Mouse (Mus musculus): ENCODE data around the gene Wipf2. TPM values are rescaled to one million over a fixed set of nuclear protein-coding genes. Genes with fewer than 3 reads are reported as not detected.
A peak's percentile ranks its signal among the peaks of the same experiment; 100 is the strongest.

The Wipf2 gene
- polyA plus RNA-seq, 1 experiment from 2014 or later: 5.2 TPM

- H3K9me3 ChIP-seq: no peaks in the 10 kb centered on the region
- peak overlapping the region; percentile 76 for H3K9ac ChIP-seq (replicated peaks)
- WGBS: 53% methylated on average over 11 of the region's 11 CpGs
Observed at GRCm38 (mm10) chr11:98837917-98838316, 25.5 kb upstream of the Wipf2 start.

DNA sequence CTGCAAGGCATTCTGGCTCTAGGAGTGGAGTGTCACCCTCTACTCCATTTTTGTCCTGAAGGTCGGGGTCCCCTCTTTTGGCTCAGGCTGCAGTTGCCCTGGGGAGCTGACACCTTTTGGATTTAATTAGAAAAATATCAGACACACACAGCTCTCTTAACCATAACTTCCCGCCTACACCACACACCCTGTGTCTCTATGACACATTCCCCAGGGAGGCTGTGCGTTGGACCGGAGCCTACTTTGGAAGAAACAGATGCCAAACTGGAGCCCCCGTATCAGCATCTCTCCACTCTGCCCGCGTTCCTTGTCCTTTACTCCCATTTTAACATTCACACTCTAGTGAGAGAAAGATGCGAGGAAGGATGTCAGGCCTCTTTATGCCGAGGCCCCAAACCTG, 24.9 kb upstream of the Wipf2 start:
- 76% methylated on average over 9 of the region's 9 CpGs for WGBS

More at GRCm38 (mm10) chr11:98837917-98838316, 25.5 kb upstream of the Wipf2 start:
- no peak overlapping the region for H3K27ac ChIP-seq
- peaks cover 20% of the 10 kb centered on the region for H3K36me3 ChIP-seq
- H3K4me3 ChIP-seq (replicated peaks): peak overlapping the region; percentile 58
- ATAC-seq: no peak
- peak overlapping the region; percentile 97 for H3K4me2 ChIP-seq (replicated peaks)
- peaks cover 18% of the 10 kb centered on the region for H3K27me3 ChIP-seq
- peaks cover 56% of the 10 kb centered on the region for H3K4me1 ChIP-seq (replicated peaks)

GRCm38 (mm10) chr11:98839402-98839801, 24.0 kb upstream of the Wipf2 start:
- ATAC-seq: no peak
- WGBS: 63% methylated on average over 6 of the region's 6 CpGs
- H3K4me2 ChIP-seq (replicated peaks): no peak overlapping the region
- peaks cover 18% of the 10 kb centered on the region for H3K27me3 ChIP-seq
- H3K4me1 ChIP-seq (replicated peaks): peaks cover 49% of the 10 kb centered on the region
- H3K9ac ChIP-seq (replicated peaks): no peak overlapping the region
- peaks cover 5% of the 10 kb centered on the region for H3K36me3 ChIP-seq
- no peak overlapping the region for H3K27ac ChIP-seq
- H3K4me3 ChIP-seq (replicated peaks): no peak overlapping the region
- H3K9me3 ChIP-seq: no peaks in the 10 kb centered on the region

More for the DNA sequence above, 24.9 kb upstream of the Wipf2 start:
- no peak for ATAC-seq
- Histone ChIP-seq H3K4me2 (replicated peaks) (peak overlapping the region; percentile 97; the same call in 1 of the 2 replicates), H3K9ac (replicated peaks) (no peak overlapping the region), H3K27me3 (peaks cover 18% of the 10 kb centered on the region), H3K4me1 (replicated peaks) (peaks cover 56% of the 10 kb centered on the region), H3K9me3 (no peaks in the 10 kb centered on the region), H3K27ac (no peak overlapping the region), H3K4me3 (replicated peaks) (no peak overlapping the region), H3K36me3 (peaks cover 14% of the 10 kb centered on the region)

DNA sequence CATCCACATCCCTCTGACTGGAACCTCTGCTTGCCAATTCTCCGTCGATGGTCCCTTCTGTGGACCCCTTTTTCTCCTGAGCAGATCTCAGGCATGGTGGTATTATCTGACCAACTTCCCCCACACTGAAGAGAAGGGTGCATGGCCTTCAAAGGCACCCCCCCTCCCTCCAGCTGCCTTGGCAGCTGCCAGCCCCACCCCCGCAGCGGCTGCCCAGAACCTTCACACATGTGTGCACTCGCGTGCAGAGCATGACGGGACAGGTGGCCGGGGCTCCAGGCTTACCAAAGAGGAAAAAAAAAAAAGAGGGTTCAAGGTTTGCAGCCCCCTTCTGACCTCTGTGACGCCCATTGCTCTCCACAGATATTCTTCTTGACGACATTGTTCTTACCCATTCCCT, 23.5 kb upstream of the Wipf2 start:
- no peak overlapping the region for H3K4me2 ChIP-seq (replicated peaks)
- H3K4me3 ChIP-seq (replicated peaks): no peak overlapping the region
- 0 out of 2 replicates have a peak, but pooled peaks cover under 1% of the 10 kb centered on the region for H3K36me3 ChIP-seq
- no peak overlapping the region for H3K27ac ChIP-seq
- no peaks in the 10 kb centered on the region for H3K9me3 ChIP-seq
- ATAC-seq: no peak
- 60% methylated on average over 10 of the region's 10 CpGs for WGBS
- H3K9ac ChIP-seq (replicated peaks): no peak overlapping the region
- H3K4me1 ChIP-seq (replicated peaks): peaks cover 44% of the 10 kb centered on the region
- peaks cover 18% of the 10 kb centered on the region for H3K27me3 ChIP-seq

DNA sequence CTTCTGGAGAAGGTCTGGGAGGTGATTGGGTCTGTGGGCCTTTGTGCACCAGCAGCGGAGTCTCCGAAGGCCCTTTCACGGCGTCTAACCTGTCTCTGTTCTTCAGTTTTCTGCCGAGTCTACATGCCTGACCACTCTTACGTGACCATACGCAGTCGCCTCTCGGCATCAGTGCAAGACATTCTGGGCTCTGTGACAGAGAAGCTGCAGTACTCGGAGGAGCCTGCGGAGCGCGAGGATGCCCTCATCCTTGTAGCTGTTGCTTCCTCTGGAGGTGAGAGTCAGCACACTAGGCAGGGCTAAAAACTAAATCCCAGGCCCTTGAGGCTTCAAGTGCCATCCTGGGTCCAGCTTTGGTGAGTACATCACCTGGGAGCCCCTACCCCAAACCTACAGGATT, 17.4 kb upstream of the Wipf2 start:
- WGBS: 53% methylated on average over 13 of the region's 13 CpGs
- Histone ChIP-seq H3K4me1 (replicated peaks) (peaks cover 21% of the 10 kb centered on the region), H3K9me3 (no peaks in the 10 kb centered on the region), H3K27ac (no peak overlapping the region), H3K4me2 (replicated peaks) (no peak overlapping the region), H3K9ac (replicated peaks) (no peak overlapping the region), H3K4me3 (replicated peaks) (no peak overlapping the region), H3K27me3 (0 out of 2 replicates have a peak, but pooled peaks cover 9% of the 10 kb centered on the region), H3K36me3 (0 out of 2 replicates have a peak, but pooled peaks cover 5% of the 10 kb centered on the region)
- ATAC-seq: no peak

DNA sequence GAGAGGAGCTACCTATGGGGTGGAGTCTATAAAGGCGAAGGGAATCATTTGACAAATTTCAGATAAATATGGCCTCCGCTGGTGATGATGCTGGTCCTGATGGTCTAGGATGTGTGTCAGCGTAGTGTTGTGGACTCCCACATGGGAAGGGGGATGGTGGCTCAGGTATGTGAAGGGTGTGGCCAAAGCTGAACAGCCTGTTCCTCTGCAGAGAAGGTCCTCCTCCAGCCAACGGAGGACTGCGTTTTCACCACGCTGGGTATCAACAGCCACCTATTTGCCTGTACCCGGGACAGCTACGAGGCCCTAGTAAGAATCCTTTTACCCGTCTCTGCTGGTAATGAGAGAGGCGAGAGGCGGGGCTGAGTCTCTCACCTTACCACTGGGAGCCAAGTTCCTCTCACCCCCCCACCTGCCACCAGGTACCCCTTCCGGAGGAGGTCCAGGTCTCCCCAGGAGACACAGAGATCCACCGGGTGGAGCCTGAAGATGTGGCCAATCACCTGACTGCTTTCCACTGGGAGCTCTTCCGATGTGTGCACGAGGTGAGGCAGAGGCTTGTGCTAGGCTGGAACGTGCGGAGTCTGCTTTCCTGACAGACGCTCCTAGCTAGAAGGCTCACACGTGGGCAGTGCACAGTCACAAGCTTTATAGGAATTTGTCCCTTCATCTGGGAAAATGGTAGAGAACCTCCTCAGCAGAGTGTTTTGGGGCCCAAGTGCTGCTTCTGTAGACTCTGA, 16.4 kb upstream of the Wipf2 start:
- WGBS: 75% methylated on average over 19 of the region's 19 CpGs
- H3K4me3 ChIP-seq (replicated peaks): no peak overlapping the region
- no peaks in the 10 kb centered on the region for H3K9me3 ChIP-seq
- no peak overlapping the region for H3K4me2 ChIP-seq (replicated peaks)
- ATAC-seq: no peak
- 0 out of 2 replicates have a peak, but pooled peaks cover 6% of the 10 kb centered on the region for H3K36me3 ChIP-seq
- no peak overlapping the region for H3K9ac ChIP-seq (replicated peaks)
- 0 out of 2 replicates have a peak, but pooled peaks cover 9% of the 10 kb centered on the region for H3K27me3 ChIP-seq
- H3K27ac ChIP-seq: no peak overlapping the region
- H3K4me1 ChIP-seq (replicated peaks): peaks cover 21% of the 10 kb centered on the region

DNA sequence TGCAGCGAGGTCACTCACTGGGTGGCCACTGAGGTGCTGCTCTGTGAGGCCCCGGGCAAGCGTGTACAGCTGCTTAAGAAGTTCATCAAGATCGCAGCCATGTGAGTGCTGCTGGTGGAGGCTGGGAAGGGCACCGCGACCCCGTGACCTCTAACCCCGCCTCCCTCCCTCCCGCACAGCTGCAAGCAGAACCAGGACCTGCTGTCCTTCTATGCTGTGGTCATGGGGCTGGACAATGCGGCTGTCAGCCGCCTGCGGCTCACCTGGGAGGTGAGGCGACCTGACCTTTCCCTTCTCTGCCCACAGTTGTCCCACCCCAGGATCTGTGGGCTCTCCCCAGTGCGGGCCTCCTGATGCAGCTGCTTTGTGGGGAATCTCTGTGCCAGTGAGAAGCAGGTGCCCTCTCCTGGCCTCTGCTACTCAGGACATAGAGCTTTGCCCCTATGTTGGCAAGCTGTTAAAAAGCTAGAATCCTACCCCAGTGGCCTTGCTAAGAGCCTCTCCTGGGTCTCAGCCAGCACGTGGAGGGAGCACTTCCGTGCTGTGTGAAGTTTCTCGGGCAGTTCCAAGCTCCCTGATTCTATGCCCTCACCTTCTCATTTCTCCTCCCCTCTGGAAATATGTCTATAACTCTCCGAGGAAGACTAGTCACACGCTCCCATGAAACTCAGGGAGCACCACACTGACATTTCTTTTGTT, 14.1 kb upstream of the Wipf2 start:
- H3K4me1 ChIP-seq (replicated peaks): peaks cover 21% of the 10 kb centered on the region
- 10% methylated on average over 19 of the region's 19 CpGs for WGBS

GRCm38 (mm10) chr11:98850100-98851093, 13.0 kb upstream of the Wipf2 start:
- Histone ChIP-seq H3K4me1 (replicated peaks) (peaks cover 21% of the 10 kb centered on the region), H3K4me3 (replicated peaks) (peak overlapping the region; percentile 14; the same call in 1 of the 2 replicates), H3K9ac (replicated peaks) (peak overlapping the region; percentile 54), H3K27ac (no peak overlapping the region), H3K9me3 (no peaks in the 10 kb centered on the region), H3K4me2 (replicated peaks) (peak overlapping the region; percentile 37), H3K36me3 (0 out of 2 replicates have a peak, but pooled peaks cover 6% of the 10 kb centered on the region), H3K27me3 (0 out of 2 replicates have a peak, but pooled peaks cover 6% of the 10 kb centered on the region)
- 65% methylated on average over 26 of the region's 26 CpGs for WGBS
- ATAC-seq: peak; percentile 74

More for the DNA sequence above, 14.1 kb upstream of the Wipf2 start:
- Histone ChIP-seq H3K9ac (replicated peaks) (0 out of 2 replicates have a peak overlapping the region, but pooled peaks have one; percentile 32), H3K4me3 (replicated peaks) (no peak overlapping the region), H3K4me2 (replicated peaks) (peak overlapping the region; percentile 37; the same call in 1 of the 2 replicates), H3K36me3 (0 out of 2 replicates have a peak, but pooled peaks cover 6% of the 10 kb centered on the region), H3K27me3 (0 out of 2 replicates have a peak, but pooled peaks cover 6% of the 10 kb centered on the region), H3K27ac (no peak overlapping the region), H3K9me3 (no peaks in the 10 kb centered on the region)
- ATAC-seq: peak; percentile 41; the same call in 1 of the 2 replicates

DNA sequence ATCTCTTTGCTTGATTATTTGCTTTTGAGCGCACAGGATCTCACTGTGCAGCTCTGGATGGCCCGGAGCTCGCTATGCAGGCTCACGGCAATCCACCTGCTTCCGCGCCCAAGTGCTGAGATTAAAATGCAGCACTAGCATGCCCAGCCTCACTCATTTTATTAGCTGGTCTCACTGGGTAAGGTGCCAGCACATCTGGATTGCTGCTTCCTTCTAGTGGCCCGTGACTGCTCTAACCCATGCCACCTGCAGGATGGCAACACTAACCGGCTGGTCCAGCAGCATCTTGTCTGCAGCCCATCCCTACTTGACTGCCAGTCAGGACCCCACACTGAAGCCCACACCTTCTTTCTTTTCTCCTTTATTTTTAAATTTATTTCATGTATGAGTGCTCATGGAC, 9.3 kb upstream of the Wipf2 start:
- ATAC-seq: no peak
- WGBS: 95% methylated on average over 8 of the region's 8 CpGs
- H3K9me3 ChIP-seq: no peaks in the 10 kb centered on the region
- no peak overlapping the region for H3K9ac ChIP-seq (replicated peaks)
- H3K36me3 ChIP-seq: 0 out of 2 replicates have a peak, but pooled peaks cover 2% of the 10 kb centered on the region
- H3K4me2 ChIP-seq (replicated peaks): no peak overlapping the region
- H3K4me1 ChIP-seq (replicated peaks): peaks cover 19% of the 10 kb centered on the region
- 0 out of 2 replicates have a peak, but pooled peaks cover 2% of the 10 kb centered on the region for H3K27me3 ChIP-seq
- no peak overlapping the region for H3K4me3 ChIP-seq (replicated peaks)
- no peak overlapping the region for H3K27ac ChIP-seq

- Histone ChIP-seq H3K36me3 (0 out of 2 replicates have a peak, but pooled peaks cover 2% of the 10 kb centered on the region), H3K4me3 (replicated peaks) (no peak overlapping the region), H3K4me2 (replicated peaks) (no peak overlapping the region), H3K9ac (replicated peaks) (no peak overlapping the region), H3K27ac (no peak overlapping the region), H3K4me1 (replicated peaks) (peaks cover 13% of the 10 kb centered on the region), H3K9me3 (no peaks in the 10 kb centered on the region), H3K27me3 (no peaks in the 10 kb centered on the region)
- WGBS: 90% methylated on average over 2 of the region's 2 CpGs
- ATAC-seq: no peak
Observed at GRCm38 (mm10) chr11:98854659-98855058, 8.8 kb upstream of the Wipf2 start.
